Mouse (Mus musculus) heart, adult 10 weeks (tissue): ENCODE results near the gene Klhl34. TPM values are rescaled to one million over a fixed set of nuclear protein-coding genes. Genes with fewer than 3 reads are reported as not detected.

ENCODE experiments used
- polyA plus RNA-seq: library from polyadenylated mRNA; stranded (reverse); fragments of 350-450 nt; fragmentation: Illumina TruSeq; extraction: RNeasy Lipid Tissue Mini Kit (QIAGEN cat#74804); gene quantifications from one replicate; pipeline ENCODE4 v1.2.3, GENCODE M21; 2014; ENCODE audit warnings: low read depth, low replicate concordance

The Klhl34 gene
- polyA plus RNA-seq = 5.9 TPM

GRCm38 (mm10) chrX:157818207-157818920, at the start of gene Klhl34:
Klhl34 (plus strand) TSS chrX:157818435.

Other genes starting within 250 kb of the Klhl34 start
- gene Yy2, start 249.4 kb upstream of the Klhl34 start, polyA plus RNA-seq = 2.3 TPM
- 10.6 TPM for gene Mbtps2, start 219.7 kb upstream of the Klhl34 start, polyA plus RNA-seq
- 598 TPM for gene Smpx, start 119.5 kb upstream of the Klhl34 start, polyA plus RNA-seq
- gene Cnksr2, start 224.9 kb downstream of the Klhl34 start, polyA plus RNA-seq = not detected